In the genomic region with DNA sequence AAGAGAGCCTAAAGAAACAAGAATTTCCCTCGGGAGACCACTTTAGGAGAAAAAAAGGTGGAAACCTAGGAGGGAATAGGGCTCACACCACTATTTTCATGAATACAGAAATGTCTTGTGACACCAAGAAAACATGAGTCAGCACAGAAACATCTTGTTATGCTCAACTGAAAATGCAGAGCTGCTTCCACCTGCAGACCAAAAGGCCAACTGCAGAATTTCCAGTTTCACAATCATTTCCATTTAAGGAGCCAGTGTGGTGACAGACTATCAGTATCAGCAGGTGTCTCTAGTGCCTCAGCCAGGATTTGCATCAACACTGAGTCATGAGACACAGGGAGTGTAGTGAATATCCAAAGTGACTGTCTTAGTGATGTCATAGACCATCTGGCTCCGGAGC, we compare ENCODE assay signal across 9 mouse cellular contexts. TPM values are rescaled to one million over a fixed set of nuclear protein-coding genes. Genes with fewer than 3 reads are reported as not detected.
DNase-seq lines count a peak whose midpoint lies in the region; ATAC-seq and TF ChIP-seq lines count a peak whose summit lies in the region.
"Had no signal": no experiment of that assay in that cellular context is flagged by ENCODE, and none has a peak within 500 bp of the region (broad histone marks: within the 10 kb centered on the region; RNA-seq: fewer than 3 reads in every experiment).

No protein-coding gene starts in this region.

- no peak overlapping the region for H3K27ac ChIP-seq in forebrain, embryonic 16.5 days (ENCODE audit: low read length)
- H3K27ac ChIP-seq in kidney, postnatal 0 days = no peak overlapping the region

- no peaks in the 10 kb centered on the region for H3K9me3 ChIP-seq in forebrain, embryonic 16.5 days (ENCODE audit: control insufficient read depth, low read length)
- no peaks in the 10 kb centered on the region for H3K9me3 ChIP-seq in kidney, postnatal 0 days (replicated peaks; ENCODE audit: low read length)

- peak; percentile 43 for DNase-seq in layer of hippocampus, adult 11-12 months (ENCODE audit: low spot score)
- DNase-seq in layer of hippocampus, postnatal 25 days (ENCODE audit: extremely low spot score in 1 of 2, low spot score in 1 of 2) = no peak
- DNase-seq in Muller cell, postnatal 12 days (ENCODE audit: inconsistent ontology term) = peak; percentile 89
- peak; percentile 54 for DNase-seq in kidney, postnatal 0 days (ENCODE audit: low spot score)
- no peak for DNase-seq in gastrocnemius, adult 8-10 months (ENCODE audit: low spot score in 2 of 2)

- 66% methylated on average over 2 of the region's 2 CpGs for WGBS in forebrain, embryonic 16.5 days
- 61% methylated on average over 2 of the region's 2 CpGs for WGBS in kidney, postnatal 0 days

- no peaks in the 10 kb centered on the region for H3K36me3 ChIP-seq in forebrain, embryonic 16.5 days (ENCODE audit: control insufficient read depth, insufficient read depth)
- no peaks in the 10 kb centered on the region for H3K36me3 ChIP-seq in kidney, postnatal 0 days (ENCODE audit: insufficient read depth, low read length)

- H3K9ac ChIP-seq in forebrain, embryonic 16.5 days (replicated peaks; ENCODE audit: low read depth, low read length) = no peak overlapping the region
- H3K9ac ChIP-seq in kidney, postnatal 0 days (ENCODE audit: low read depth, low read length) = no peak overlapping the region

- H3K27me3 ChIP-seq in forebrain, embryonic 16.5 days (replicated peaks; ENCODE audit: control insufficient read depth, insufficient read depth, low read length) = no peaks in the 10 kb centered on the region
- H3K27me3 ChIP-seq in kidney, postnatal 0 days (ENCODE audit: insufficient read depth, low read length) = no peaks in the 10 kb centered on the region

- ATAC-seq in forebrain, embryonic 16.5 days = peak; percentile 33; the same call in 1 of the 2 replicates
- peak; percentile 82 for ATAC-seq in kidney, postnatal 0 days (replicated peaks; ENCODE audit: low FRiP score, low read depth)
- peak; percentile 98 for ATAC-seq in megakaryocyte progenitor cell, adult 5-6 weeks (replicated peaks; ENCODE audit: poor library complexity)
- no peak for ATAC-seq in megakaryocyte-erythroid progenitor cell, adult 5-6 weeks (replicated peaks; ENCODE audit: low FRiP score, low TSS enrichment, poor library complexity, severe bottlenecking)

- H3K4me3 ChIP-seq in forebrain, embryonic 16.5 days (replicated peaks; ENCODE audit: low read length) = no peak overlapping the region
- H3K4me3 ChIP-seq in kidney, postnatal 0 days (replicated peaks; ENCODE audit: low read depth, low read length) = no peak overlapping the region

- no peak overlapping the region for H3K4me2 ChIP-seq in forebrain, embryonic 16.5 days (ENCODE audit: low read length)
- no peak overlapping the region for H3K4me2 ChIP-seq in kidney, postnatal 0 days (ENCODE audit: low read length)

- peak; percentile 73 for TF ChIP-seq CTCF in kidney, postnatal 0 days (IDR thresholded peaks at IDR 0.05; ENCODE audit: low read depth)

- H3K4me1 ChIP-seq in forebrain, embryonic 16.5 days (replicated peaks; ENCODE audit: control insufficient read depth, insufficient read depth, low read length) = no peaks in the 10 kb centered on the region; the same call in 1 of the 2 replicates
- H3K4me1 ChIP-seq in kidney, postnatal 0 days (replicated peaks; ENCODE audit: insufficient read depth, low read length) = no peaks in the 10 kb centered on the region

RNA-seq across cellular contexts. Expression of gene Cldn16, which starts 15.3 kb away (rescaled TPM):
- not detected for total RNA-seq in layer of hippocampus, postnatal 25 days (2021)
- not detected in 2 replicates for polyA plus RNA-seq in forebrain, embryonic 16.5 days (2015; fragmentation: Nextera tagmentation; extraction: Ambion mirVana)
- polyA plus RNA-seq in kidney, postnatal 0 days (2015; fragmentation: Nextera tagmentation; extraction: Ambion mirVana) = 26.8 and 28.6 TPM in 2 replicates
- total RNA-seq in megakaryocyte progenitor cell, adult 5-6 weeks (2015) = not detected in 2 replicates
- not detected in 2 replicates for total RNA-seq in megakaryocyte progenitor cell, adult 5-6 weeks (2017)
- not detected in 2 replicates for total RNA-seq in megakaryocyte-erythroid progenitor cell, adult 5-6 weeks (2014; fragmentation: Nextera tagmentation)
- total RNA-seq in megakaryocyte-erythroid progenitor cell, adult 5-6 weeks (2017) = not detected in 2 replicates
- not detected for total RNA-seq in gastrocnemius, adult 8-10 months (2022)
- polyA plus RNA-seq: lung, embryonic 16.5 days had no signal

Comparison
In these comparisons a context has a peak if more than half of its experiments do, and no peak if none do; other contexts are left out.
1. DNase-seq: peak in layer of hippocampus, adult 11-12 months (single experiment), Muller cell, postnatal 12 days (single experiment) and kidney, postnatal 0 days (single experiment); none in layer of hippocampus, postnatal 25 days (0 of 2) and gastrocnemius, adult 8-10 months (0 of 2).